Mouse (Mus musculus): ENCODE results near the gene Vmn1r234. TPM values are rescaled to one million over a fixed set of nuclear protein-coding genes. Genes with fewer than 3 reads are reported as not detected.
"Not testable (repeated sequence)": the region's sequence is repeated elsewhere in the genome, so short reads cannot be mapped to it uniquely, and the experiment has no call there.

Gene Vmn1r234
- total RNA-seq (2022), result not detected

GRCm38 (mm10) chr17:21225787-21226186 is at the start of gene Vmn1r234:
Vmn1r234 (plus strand) TSS chr17:21226087.
- DNase-seq (ENCODE audit: low spot score in 2 of 2), result no peak

- DNase-seq (ENCODE audit: low spot score in 2 of 2), result not testable (repeated sequence)
Measured at GRCm38 (mm10) chr17:21211081-21211480, 14.8 kb upstream of the Vmn1r234 start.

- DNase-seq (ENCODE audit: low spot score in 2 of 2), result peak; percentile 8 to 48
Measured at GRCm38 (mm10) chr17:21231654-21232053, 5.8 kb downstream of the Vmn1r234 start.

GRCm38 (mm10) chr17:21256111-21256510 is 30.2 kb downstream of the Vmn1r234 start, which contains the start of gene Vmn1r235:
Vmn1r235 (plus strand) TSS chr17:21256411.
- DNase-seq (ENCODE audit: low spot score in 2 of 2), result no peak

- peak; percentile 8 to 25 for DNase-seq (ENCODE audit: low spot score in 2 of 2)
Measured at GRCm38 (mm10) chr17:21272103-21272502, 46.2 kb downstream of the Vmn1r234 start.

- DNase-seq (ENCODE audit: low spot score in 2 of 2), result no peak
Measured at GRCm38 (mm10) chr17:21282642-21283041, 56.8 kb downstream of the Vmn1r234 start, which contains the start of gene Vmn1r236. Vmn1r236 (plus strand) TSS chr17:21282942.

- DNase-seq (ENCODE audit: low spot score in 2 of 2), result no peak
Measured at GRCm38 (mm10) chr17:21284395-21284794, 58.5 kb downstream of the Vmn1r234 start.

Small RNA genes within 50 kb of the gene (microRNA-seq; reads per million reads assigned to microRNA genes)
- gene Gm26384, result 0 reads per million in 2 experiments

Other genes starting within 250 kb of the Vmn1r234 start
- gene Vmn1r233, start 229.6 kb upstream of the Vmn1r234 start, total RNA-seq (2022), result not detected
- gene Zfp160, start 217.2 kb upstream of the Vmn1r234 start, total RNA-seq (2022), result 10 to 100 TPM; 20.2 to 20.9 (median 20.8) TPM
- gene Vmn1r235, start 30.3 kb downstream of the Vmn1r234 start, total RNA-seq (2022), result not detected
- gene Vmn1r236, start 56.9 kb downstream of the Vmn1r234 start, total RNA-seq (2022), result not detected
- gene Vmn1r237, start 85.8 kb downstream of the Vmn1r234 start, total RNA-seq (2022), result not detected
- gene Zfp677, start 157.7 kb downstream of the Vmn1r234 start, total RNA-seq (2022), result 1 to 10 TPM; 1.1 to 2.5 (median 1.6) TPM
- 1 to 10 TPM in 2 of 4 experiments, under 1 TPM in 2; 0.54 to 1.3 (median 0.82) TPM for gene Zfp54, start 197.1 kb downstream of the Vmn1r234 start, total RNA-seq (2022)
- gene Zfp51, start 224.3 kb downstream of the Vmn1r234 start, total RNA-seq (2022), result 1 to 10 TPM; 4.4 to 6.2 (median 4.7) TPM